Mouse (Mus musculus) liver, postnatal 0 days (tissue): ENCODE measurements at regions not wholly inside any gene's neighbourhood (a gene's known extent, or its start where the extent isn't known, plus 50 kb on each side); places are given as distances from the start of the nearest gene placed in this dataset.

Source experiments
- ATAC-seq: fragments of 200-750 bp; cut with Nextera tagmentation; 2 replicates; pipeline ENCODE4 v1.8.0; 2017; ENCODE audit warnings: mild to moderate bottlenecking, moderate library complexity
- DNase-seq: peaks from one replicate; pipeline ENCODE4 v3.0.0-alpha.2; 2016
- H3K27ac ChIP-seq: fragments of 300-500 bp; sonication (generic); 2 replicates; pipeline ENCODE4 v1.5.1; 2014; ENCODE audit warnings: antibody characterized with exemption, moderate library complexity, mild to moderate bottlenecking, low read depth
- H3K27me3 ChIP-seq: fragments of 300-500 bp; sonication (generic); 2 replicates; pipeline ENCODE4 v1.6.1; 2014; ENCODE audit warnings: low read length, control low read depth, mixed read lengths; ENCODE audit not compliant: insufficient read depth
- H3K36me3 ChIP-seq: fragments of 300-500 bp; sonication (generic); replicated peaks from 2 replicates; pipeline ENCODE4 v1.6.1; 2014; ENCODE audit warnings: mild to moderate bottlenecking, control low read depth, low read length, moderate library complexity, mixed read lengths; ENCODE audit not compliant: insufficient read depth
- H3K4me1 ChIP-seq: fragments of 300-500 bp; sonication (generic); 2 replicates; pipeline ENCODE4 v1.6.1; 2014; ENCODE audit warnings: antibody characterized with exemption, mild to moderate bottlenecking, control low read depth; ENCODE audit not compliant: insufficient read depth
- H3K4me2 ChIP-seq: fragments of 300-500 bp; sonication (generic); 2 replicates; pipeline ENCODE4 v1.6.1; 2014; ENCODE audit warnings: low read depth, mild to moderate bottlenecking, low read length, moderate library complexity, mixed read lengths
- H3K4me3 ChIP-seq: fragments of 300-500 bp; sonication (generic); 2 replicates; pipeline ENCODE4 v1.5.1; 2014; ENCODE audit warnings: low read depth, low read length
- H3K9ac ChIP-seq: fragments of 300-500 bp; sonication (generic); replicated peaks from 2 replicates; pipeline ENCODE4 v1.6.1; 2014; ENCODE audit warnings: mild to moderate bottlenecking, moderate library complexity
- H3K9me3 ChIP-seq: fragments of 300-500 bp; sonication (generic); 2 replicates; pipeline ENCODE4 v1.6.1; 2016; ENCODE audit warnings: mild to moderate bottlenecking, control low read depth, low read length, mixed read lengths
- CTCF ChIP-seq: sonication (generic); IDR thresholded peaks from 2 replicates; pipeline ENCODE4 v1.5.1; 2016; ENCODE audit warnings: antibody characterized with exemption, low read depth
- EP300 ChIP-seq: IDR thresholded peaks from 2 replicates; pipeline ENCODE4 v1.6.1; 2016; ENCODE audit warnings: antibody characterized with exemption, low read depth, mild to moderate bottlenecking
- WGBS: fragments of 180-500 bp; shearing (Covaris S2); extraction: QIAGEN DNeasy Blood & Tissue Kit; methylation state at CpG from one replicate; pipeline ENCODE4 v1.1.7; 2014; ENCODE audit not compliant: insufficient replicate concordance; 5-methylcytosine and 5-hydroxymethylcytosine counted together

DNA sequence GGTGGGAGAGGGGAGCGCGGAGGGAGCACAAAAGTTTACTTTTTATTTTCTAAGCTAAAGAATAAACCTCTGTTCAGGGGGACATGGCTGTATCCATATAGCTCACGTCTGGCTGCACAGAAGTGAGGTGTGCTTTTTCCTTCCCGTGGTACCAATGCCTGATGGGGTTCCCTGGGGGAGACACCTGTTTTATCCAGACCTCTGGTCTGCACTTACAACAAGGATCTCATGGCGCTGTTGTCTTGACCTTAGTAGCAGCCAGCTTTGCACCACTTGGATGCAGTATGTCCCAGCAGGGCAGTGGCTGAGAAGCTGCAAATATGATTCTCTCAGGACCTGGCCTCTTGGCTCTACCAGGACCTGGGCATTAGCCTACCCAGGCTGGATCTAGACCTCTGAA is 473.8 kb downstream of the Insc start:
- ATAC-seq (no peak), DNase-seq (no peak)
- no peaks in the 10 kb centered on the region for H3K27me3 ChIP-seq
- H3K27ac ChIP-seq: no peak overlapping the region
- H3K9ac ChIP-seq: no peak overlapping the region
- H3K9me3 ChIP-seq: no peaks in the 10 kb centered on the region
- H3K36me3 ChIP-seq: no peaks in the 10 kb centered on the region
- no peak overlapping the region for H3K4me3 ChIP-seq
- 14% methylated on average over 5 of the region's 5 CpGs for WGBS
- TF ChIP-seq EP300 (no peak), CTCF (no peak)
- peaks cover 4% of the 10 kb centered on the region; the same call in 1 of the 2 replicates for H3K4me1 ChIP-seq
- H3K4me2 ChIP-seq: peak overlapping the region; percentile 59

DNA sequence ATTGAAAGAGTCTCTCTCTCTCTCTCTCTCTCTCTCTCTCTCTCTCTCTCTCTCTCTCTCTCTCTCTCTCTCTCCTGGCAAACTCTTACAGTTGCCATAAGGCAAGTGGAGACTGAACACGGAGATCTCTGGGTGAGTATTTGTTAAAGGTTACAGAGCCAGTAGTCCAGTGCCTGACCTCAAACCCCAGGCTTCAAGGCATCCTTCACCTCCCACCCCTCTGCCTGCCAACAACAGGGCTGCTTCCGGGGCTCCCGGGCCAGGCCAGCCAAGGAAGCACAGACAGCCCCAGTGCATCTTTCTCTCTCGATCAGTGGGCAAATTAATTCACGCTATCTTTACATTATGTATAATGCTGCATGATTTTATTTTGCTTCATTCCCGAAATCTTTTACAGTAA is 474.2 kb downstream of the Insc start:
- no peak overlapping the region for H3K4me3 ChIP-seq
- H3K4me2 ChIP-seq: no peak overlapping the region
- TF ChIP-seq CTCF (no peak), EP300 (no peak)
- H3K4me1 ChIP-seq: peaks cover 4% of the 10 kb centered on the region; the same call in 1 of the 2 replicates
- H3K27me3 ChIP-seq: no peaks in the 10 kb centered on the region
- H3K27ac ChIP-seq: no peak overlapping the region
- WGBS: 53% methylated on average over 6 of the region's 6 CpGs
- no peak for ATAC-seq
- H3K36me3 ChIP-seq: no peaks in the 10 kb centered on the region
- no peak for DNase-seq
- H3K9ac ChIP-seq: no peak overlapping the region
- no peaks in the 10 kb centered on the region for H3K9me3 ChIP-seq

DNA sequence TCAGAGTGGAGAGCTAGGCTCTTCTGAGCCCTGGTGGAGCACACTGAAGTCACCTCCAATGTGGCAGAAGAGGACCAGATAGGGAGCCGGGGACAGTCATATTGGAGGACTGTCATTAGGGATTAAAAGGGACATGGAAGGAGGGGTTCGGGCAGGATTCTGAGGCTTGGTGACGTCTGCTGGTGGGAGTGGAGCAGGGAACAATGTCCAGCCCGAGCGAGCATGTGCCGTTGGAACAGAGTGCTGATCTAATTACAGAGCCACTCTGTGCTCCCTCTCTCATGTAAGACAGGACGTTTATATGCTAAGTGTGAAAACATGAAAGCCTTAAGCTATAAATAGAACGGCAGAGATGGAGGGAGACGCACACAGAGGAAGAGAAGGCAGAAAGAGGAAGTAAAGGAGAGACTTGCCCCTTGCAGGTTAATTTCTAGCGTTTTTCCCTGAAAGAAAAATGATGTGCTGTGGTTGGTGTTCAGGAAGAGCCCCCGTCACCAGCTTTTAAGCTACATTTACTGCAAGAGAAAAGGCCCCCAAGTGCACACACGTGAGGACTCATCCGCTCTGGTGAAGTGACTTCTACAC is 475.2 kb downstream of the Insc start:
- DNase-seq: no peak
- ATAC-seq: no peak
- Histone ChIP-seq H3K27ac (no peak overlapping the region), H3K4me1 (peaks cover 4% of the 10 kb centered on the region; the same call in 1 of the 2 replicates), H3K9me3 (no peaks in the 10 kb centered on the region), H3K9ac (no peak overlapping the region), H3K36me3 (no peaks in the 10 kb centered on the region), H3K27me3 (no peaks in the 10 kb centered on the region), H3K4me2 (no peak overlapping the region), H3K4me3 (no peak overlapping the region)
- TF ChIP-seq CTCF (no peak), EP300 (no peak)
- 26% methylated on average over 13 of the region's 13 CpGs for WGBS

DNA sequence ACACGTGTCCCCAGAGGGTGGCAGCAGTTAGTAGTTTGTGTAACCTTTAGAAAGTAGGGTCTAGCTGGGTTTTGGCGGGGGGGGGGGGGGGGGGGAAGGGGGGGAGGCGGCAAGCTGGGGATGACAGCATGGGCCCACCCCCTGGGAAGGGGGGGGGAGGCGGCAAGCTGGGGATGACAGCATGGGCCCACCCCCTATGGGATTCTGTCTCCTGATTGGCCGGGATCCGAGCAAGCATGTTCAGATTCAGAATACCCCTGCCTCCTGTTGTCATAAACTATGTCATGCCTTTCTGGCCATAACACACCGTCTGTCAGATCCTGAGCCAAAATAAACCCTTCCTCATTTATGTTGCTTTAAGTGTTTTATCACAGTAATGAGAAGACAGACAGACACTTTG is 479.1 kb downstream of the Insc start:
- H3K36me3 ChIP-seq: no peaks in the 10 kb centered on the region
- DNase-seq: no peak
- H3K4me2 ChIP-seq: no peak overlapping the region
- no peaks in the 10 kb centered on the region for H3K27me3 ChIP-seq
- H3K27ac ChIP-seq: no peak overlapping the region
- no peaks in the 10 kb centered on the region for H3K9me3 ChIP-seq
- no peak for TF ChIP-seq CTCF
- no peak for TF ChIP-seq EP300
- WGBS: 54% methylated on average over 5 of the region's 7 CpGs
- no peaks in the 10 kb centered on the region for H3K4me1 ChIP-seq
- H3K4me3 ChIP-seq: no peak overlapping the region
- ATAC-seq: no peak
- H3K9ac ChIP-seq: no peak overlapping the region

DNA sequence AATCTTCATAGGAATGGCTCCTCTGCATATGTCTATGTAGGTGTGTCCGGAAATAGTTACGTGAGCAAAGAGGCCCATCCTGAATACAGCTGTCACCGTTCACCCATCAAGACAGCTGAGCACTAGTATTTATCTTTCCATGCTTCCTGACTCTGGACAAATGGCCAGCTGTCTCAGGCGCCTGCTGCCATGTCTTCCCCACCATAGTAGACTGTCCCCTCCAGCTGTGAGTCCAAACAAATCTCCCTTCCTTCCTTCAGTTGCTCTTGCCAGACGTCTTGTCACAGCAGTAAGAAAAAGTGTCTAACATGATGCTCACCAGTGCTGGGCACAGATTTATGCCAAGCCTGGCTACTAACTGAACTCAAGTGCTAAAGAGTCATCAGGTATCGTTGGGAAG is 487.0 kb downstream of the Insc start:
- Histone ChIP-seq H3K9ac (no peak overlapping the region), H3K9me3 (no peaks in the 10 kb centered on the region), H3K27me3 (no peaks in the 10 kb centered on the region), H3K4me3 (no peak overlapping the region), H3K4me2 (no peak overlapping the region), H3K27ac (no peak overlapping the region), H3K4me1 (no peaks in the 10 kb centered on the region), H3K36me3 (no peaks in the 10 kb centered on the region)
- WGBS: 60% methylated on average over 6 of the region's 6 CpGs
- ATAC-seq: no peak
- DNase-seq: no peak
- no peak for TF ChIP-seq EP300
- no peak for TF ChIP-seq CTCF

DNA sequence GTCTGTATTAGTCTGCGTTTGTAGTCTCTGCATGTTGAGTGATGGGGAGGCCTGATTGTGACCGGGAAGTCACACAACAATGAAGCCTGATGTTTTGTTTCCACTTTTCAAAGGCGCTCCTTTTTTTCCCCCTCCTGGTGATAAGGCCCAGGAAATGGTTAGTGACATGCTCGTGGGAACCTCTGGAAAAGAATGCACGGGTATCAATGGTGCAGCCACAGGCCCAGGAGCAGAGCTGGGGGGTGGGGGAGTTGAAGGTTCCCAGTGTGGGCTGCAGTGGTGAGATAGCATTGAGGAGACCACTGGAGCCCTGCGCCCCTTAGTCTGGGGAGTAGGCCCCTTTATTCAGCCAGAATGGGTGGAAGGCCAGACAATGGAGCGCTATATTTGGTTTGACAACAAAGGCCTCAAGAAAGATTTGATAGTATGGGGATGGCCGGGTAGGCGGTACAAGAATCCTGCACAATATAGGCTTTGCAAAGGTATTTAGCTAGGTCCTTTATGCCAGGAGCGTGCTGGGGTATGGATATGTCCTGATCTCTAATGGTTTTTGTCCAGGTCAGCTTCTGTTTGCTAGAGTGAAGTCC is 490.4 kb downstream of the Insc start:
- ATAC-seq: no peak
- Histone ChIP-seq H3K9ac (no peak overlapping the region), H3K4me2 (no peak overlapping the region), H3K4me3 (no peak overlapping the region), H3K27ac (no peak overlapping the region), H3K4me1 (no peaks in the 10 kb centered on the region), H3K27me3 (no peaks in the 10 kb centered on the region), H3K9me3 (no peaks in the 10 kb centered on the region), H3K36me3 (no peaks in the 10 kb centered on the region)
- WGBS: 52% methylated on average over 10 of the region's 10 CpGs
- no peak for DNase-seq
- no peak for TF ChIP-seq CTCF
- no peak for TF ChIP-seq EP300

DNA sequence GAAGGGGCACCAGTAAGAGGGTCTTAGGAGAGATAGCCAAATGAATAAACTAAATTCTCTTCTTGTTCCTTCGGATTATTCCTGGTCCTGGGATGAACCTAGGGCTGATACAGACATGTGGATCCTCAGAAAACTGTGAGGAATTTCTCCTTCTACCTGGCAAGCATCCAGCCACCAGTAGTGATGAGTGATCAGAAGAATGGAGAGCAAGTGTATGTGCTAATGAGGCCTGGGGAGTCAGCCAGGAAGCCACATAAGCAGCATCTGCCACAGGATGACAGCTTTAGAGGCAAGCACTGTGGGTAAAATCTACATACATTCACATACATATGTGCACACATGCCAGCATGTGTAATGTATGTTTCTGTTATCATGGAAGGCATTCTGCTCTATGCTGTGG is 493.6 kb downstream of the Insc start:
- no peak for DNase-seq
- H3K4me3 ChIP-seq: no peak overlapping the region
- H3K27ac ChIP-seq: no peak overlapping the region
- no peaks in the 10 kb centered on the region for H3K4me1 ChIP-seq
- ATAC-seq: no peak
- no peak overlapping the region for H3K9ac ChIP-seq
- no peak overlapping the region for H3K4me2 ChIP-seq
- H3K9me3 ChIP-seq: no peaks in the 10 kb centered on the region
- TF ChIP-seq EP300: no peak
- WGBS: 61% methylated on average over 1 of the region's 1 CpGs
- H3K27me3 ChIP-seq: no peaks in the 10 kb centered on the region
- no peaks in the 10 kb centered on the region for H3K36me3 ChIP-seq
